Mouse (Mus musculus): ENCODE measurements around the gene Cryzl2. TPM values are rescaled to one million over a fixed set of nuclear protein-coding genes. Genes with fewer than 3 reads are reported as not detected.

Cryzl2 gene
- polyA plus RNA-seq, 1 experiment from 2014 or later, result 14.1 TPM

DNA sequence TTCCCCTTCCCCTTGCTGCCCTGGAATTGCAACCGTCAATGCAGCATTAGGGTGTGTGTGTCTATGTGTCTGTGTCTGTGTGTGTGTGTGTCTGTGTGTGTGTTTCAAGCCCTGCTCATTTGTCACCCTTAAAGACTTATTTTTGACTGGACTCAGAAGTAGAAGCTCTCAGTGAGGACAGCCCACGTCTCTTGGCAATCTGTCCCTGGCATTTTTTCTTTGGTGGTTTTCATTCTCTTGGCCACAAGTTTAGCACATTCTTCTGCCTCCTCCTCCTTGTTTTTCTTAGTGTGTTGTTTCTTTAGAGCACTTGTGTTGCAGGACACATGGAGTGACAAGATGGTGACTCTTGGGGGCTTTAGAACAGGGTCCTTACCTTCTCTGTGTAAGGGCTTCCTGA lies 17.9 kb downstream of the Cryzl2 start:
- Histone ChIP-seq H3K4me3 (replicated peaks) (no peak overlapping the region), H3K4me2 (replicated peaks) (no peak overlapping the region), H3K4me1 (no peaks in the 10 kb centered on the region), H3K9ac (no peak overlapping the region), H3K27me3 (no peaks in the 10 kb centered on the region), H3K27ac (replicated peaks) (no peak overlapping the region), H3K9me3 (replicated peaks) (no peaks in the 10 kb centered on the region), H3K36me3 (no peaks in the 10 kb centered on the region)
- 61% methylated on average over 2 of the region's 2 CpGs for WGBS
- no peak for ATAC-seq (ENCODE audit: insufficient number of reproducible peaks, low FRiP score, low TSS enrichment, low read depth)

- Histone ChIP-seq H3K9me3 (replicated peaks) (no peaks in the 10 kb centered on the region), H3K4me3 (replicated peaks) (no peak overlapping the region), H3K36me3 (no peaks in the 10 kb centered on the region), H3K9ac (no peak overlapping the region), H3K27ac (replicated peaks) (no peak overlapping the region), H3K4me2 (replicated peaks) (no peak overlapping the region), H3K4me1 (no peaks in the 10 kb centered on the region), H3K27me3 (no peaks in the 10 kb centered on the region)
- WGBS, result 20% methylated on average over 9 of the region's 9 CpGs
- no peak for ATAC-seq (ENCODE audit: insufficient number of reproducible peaks, low FRiP score, low TSS enrichment, low read depth)
Observed at GRCm38 (mm10) chr1:157480090-157480489, 21.7 kb downstream of the Cryzl2 start.

GRCm38 (mm10) chr1:157480901-157481300 lies 22.5 kb downstream of the Cryzl2 start:
- Histone ChIP-seq H3K27ac (replicated peaks) (no peak overlapping the region), H3K27me3 (no peaks in the 10 kb centered on the region), H3K4me3 (replicated peaks) (no peak overlapping the region), H3K36me3 (no peaks in the 10 kb centered on the region), H3K4me2 (replicated peaks) (no peak overlapping the region), H3K9ac (no peak overlapping the region), H3K4me1 (no peaks in the 10 kb centered on the region), H3K9me3 (replicated peaks) (no peaks in the 10 kb centered on the region)
- ATAC-seq (ENCODE audit: insufficient number of reproducible peaks, low FRiP score, low TSS enrichment, low read depth), result no peak
- WGBS, result 32% methylated on average over 3 of the region's 3 CpGs

- Histone ChIP-seq H3K27ac (replicated peaks) (no peak overlapping the region), H3K9me3 (replicated peaks) (no peaks in the 10 kb centered on the region), H3K36me3 (no peaks in the 10 kb centered on the region), H3K4me3 (replicated peaks) (no peak overlapping the region), H3K4me2 (replicated peaks) (no peak overlapping the region), H3K27me3 (no peaks in the 10 kb centered on the region), H3K9ac (no peak overlapping the region), H3K4me1 (no peaks in the 10 kb centered on the region)
- WGBS, result 90% methylated on average over 6 of the region's 6 CpGs
- no peak for ATAC-seq (ENCODE audit: insufficient number of reproducible peaks, low FRiP score, low TSS enrichment, low read depth)
Observed at GRCm38 (mm10) chr1:157481666-157482065, 23.3 kb downstream of the Cryzl2 start.

DNA sequence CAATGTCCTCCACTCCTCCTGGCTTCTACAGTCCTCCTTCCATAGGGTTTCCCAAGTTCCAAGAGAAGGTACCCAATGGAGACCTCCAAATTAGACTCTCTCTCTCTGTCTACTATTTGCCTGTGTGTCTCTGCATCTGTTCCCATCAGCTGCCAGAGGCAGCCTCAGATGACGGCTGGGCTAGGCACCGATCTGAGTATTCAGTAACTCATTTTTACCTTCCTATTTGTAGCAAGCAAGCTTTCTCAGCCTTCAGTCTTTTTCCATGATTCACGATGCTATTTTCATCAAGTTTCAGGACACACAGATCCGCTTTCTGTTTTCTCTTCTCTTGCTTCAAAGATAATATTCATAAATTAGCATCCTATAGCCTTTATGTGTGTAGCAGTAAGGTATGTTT lies 25.8 kb downstream of the Cryzl2 start:
- H3K4me2 ChIP-seq (replicated peaks), result no peak overlapping the region
- no peaks in the 10 kb centered on the region for H3K4me1 ChIP-seq
- H3K9ac ChIP-seq, result no peak overlapping the region
- H3K27ac ChIP-seq (replicated peaks), result no peak overlapping the region
- H3K4me3 ChIP-seq (replicated peaks), result no peak overlapping the region
- H3K27me3 ChIP-seq, result no peaks in the 10 kb centered on the region
- no peaks in the 10 kb centered on the region for H3K9me3 ChIP-seq (replicated peaks)
- H3K36me3 ChIP-seq, result no peaks in the 10 kb centered on the region
- ATAC-seq (ENCODE audit: insufficient number of reproducible peaks, low FRiP score, low TSS enrichment, low read depth), result no peak
- 94% methylated on average over 4 of the region's 4 CpGs for WGBS

- Histone ChIP-seq H3K36me3 (no peaks in the 10 kb centered on the region), H3K27ac (replicated peaks) (no peak overlapping the region), H3K4me3 (replicated peaks) (no peak overlapping the region), H3K9ac (no peak overlapping the region), H3K9me3 (replicated peaks) (no peaks in the 10 kb centered on the region), H3K4me1 (no peaks in the 10 kb centered on the region), H3K4me2 (replicated peaks) (no peak overlapping the region), H3K27me3 (no peaks in the 10 kb centered on the region)
- 82% methylated on average over 1 of the region's 1 CpGs for WGBS
- 0 out of 2 replicates have a peak, but pooled peaks have one; percentile 37 for ATAC-seq (ENCODE audit: insufficient number of reproducible peaks, low FRiP score, low TSS enrichment, low read depth)
Observed at GRCm38 (mm10) chr1:157500657-157501056, 42.3 kb downstream of the Cryzl2 start.

DNA sequence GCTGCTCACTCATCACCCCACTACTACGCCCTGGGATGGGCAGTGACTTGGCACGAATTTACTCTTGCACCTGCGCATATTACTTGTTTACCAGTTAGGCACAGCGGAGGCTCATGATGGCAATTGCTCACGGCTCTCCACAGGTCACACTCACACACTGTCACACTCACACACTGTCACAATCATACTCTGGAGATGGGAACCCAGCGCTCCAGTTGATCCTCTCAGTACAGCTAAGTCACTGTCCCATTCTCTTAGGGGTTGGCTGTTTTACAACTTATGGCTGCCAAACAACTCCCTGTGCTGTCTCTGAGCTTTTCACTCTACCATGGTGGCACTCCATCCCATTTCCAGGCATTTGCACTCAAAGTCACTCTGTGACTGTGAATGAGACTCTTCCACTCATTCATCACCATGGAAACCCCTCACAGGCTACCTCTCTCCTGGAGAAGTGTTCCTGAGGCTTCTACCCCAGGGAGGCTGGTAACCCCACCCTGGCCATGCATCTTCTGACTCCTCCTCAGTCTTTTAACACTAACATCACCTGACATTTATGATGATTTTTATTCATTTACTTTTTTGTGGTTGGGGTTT lies 43.1 kb downstream of the Cryzl2 start:
- H3K9me3 ChIP-seq (replicated peaks), result no peaks in the 10 kb centered on the region
- no peak overlapping the region for H3K4me2 ChIP-seq (replicated peaks)
- H3K4me3 ChIP-seq (replicated peaks), result no peak overlapping the region
- ATAC-seq (ENCODE audit: insufficient number of reproducible peaks, low FRiP score, low TSS enrichment, low read depth), result no peak
- H3K36me3 ChIP-seq, result no peaks in the 10 kb centered on the region
- 88% methylated on average over 6 of the region's 6 CpGs for WGBS
- no peak overlapping the region for H3K27ac ChIP-seq (replicated peaks)
- no peak overlapping the region for H3K9ac ChIP-seq
- H3K27me3 ChIP-seq, result no peaks in the 10 kb centered on the region
- H3K4me1 ChIP-seq, result no peaks in the 10 kb centered on the region

GRCm38 (mm10) chr1:157503071-157503470 lies 44.7 kb downstream of the Cryzl2 start:
- Histone ChIP-seq H3K36me3 (no peaks in the 10 kb centered on the region), H3K4me2 (replicated peaks) (no peak overlapping the region), H3K9ac (no peak overlapping the region), H3K27me3 (no peaks in the 10 kb centered on the region), H3K4me3 (replicated peaks) (no peak overlapping the region), H3K27ac (replicated peaks) (no peak overlapping the region), H3K9me3 (replicated peaks) (no peaks in the 10 kb centered on the region), H3K4me1 (peaks cover 11% of the 10 kb centered on the region)
- WGBS, result 85% methylated on average over 6 of the region's 6 CpGs
- ATAC-seq (ENCODE audit: insufficient number of reproducible peaks, low FRiP score, low TSS enrichment, low read depth), result no peak

GRCm38 (mm10) chr1:157506522-157506921 lies 48.1 kb downstream of the Cryzl2 start, which contains the start of gene Sec16b:
Sec16b (plus strand) TSS chr1:157506728.
- Histone ChIP-seq H3K9me3 (replicated peaks) (no peaks in the 10 kb centered on the region), H3K27me3 (no peaks in the 10 kb centered on the region), H3K4me3 (replicated peaks) (peak within 1 kb of the TSS; percentile 14; the same call in 1 of the 2 replicates), H3K4me2 (replicated peaks) (peak within 1 kb of the TSS; percentile 13), H3K9ac (no peak within 1 kb of the TSS), H3K4me1 (peaks cover 13% of the 10 kb centered on the region), H3K27ac (replicated peaks) (peak within 1 kb of the TSS; percentile 73), H3K36me3 (no peaks in the 10 kb centered on the region)
- WGBS, result 3% methylated on average over 5 of the region's 5 CpGs
- peak; percentile 55; the same call in 1 of the 2 replicates for ATAC-seq (ENCODE audit: insufficient number of reproducible peaks, low FRiP score, low TSS enrichment, low read depth)

DNA sequence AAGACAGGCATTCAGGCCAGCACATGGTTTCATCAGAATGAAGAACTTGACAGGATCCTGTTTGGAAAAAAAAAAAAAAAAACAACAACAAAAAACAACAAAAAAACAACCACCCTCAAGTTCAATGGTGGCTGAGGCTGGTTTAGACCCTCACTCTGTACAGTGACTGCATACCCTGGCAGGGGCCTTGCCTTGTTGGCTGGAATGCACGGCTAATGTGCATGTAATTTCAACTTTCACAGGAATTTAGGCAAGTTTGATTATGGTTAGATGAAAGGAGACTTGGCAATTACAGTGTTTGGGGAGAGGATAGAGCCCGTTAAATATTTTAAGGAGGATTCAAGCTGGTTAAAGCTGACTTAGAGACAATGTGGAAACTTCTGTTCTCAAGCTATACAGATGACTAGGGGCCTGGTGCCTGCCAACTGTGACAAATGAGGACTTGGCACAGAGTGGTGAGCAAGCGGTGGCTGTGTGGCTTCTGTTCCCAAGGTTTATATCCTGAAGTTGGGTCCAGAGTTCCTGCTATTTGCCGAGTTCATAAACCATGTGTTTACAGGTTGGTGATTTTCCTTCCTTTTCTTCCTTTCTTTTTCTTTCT lies 48.7 kb downstream of the Cryzl2 start:
- H3K27me3 ChIP-seq, result no peaks in the 10 kb centered on the region
- H3K4me1 ChIP-seq, result peaks cover 13% of the 10 kb centered on the region
- WGBS, result 16% methylated on average over 4 of the region's 4 CpGs
- H3K9me3 ChIP-seq (replicated peaks), result no peaks in the 10 kb centered on the region
- peak overlapping the region; percentile 14; the same call in 1 of the 2 replicates for H3K4me3 ChIP-seq (replicated peaks)
- no peaks in the 10 kb centered on the region for H3K36me3 ChIP-seq
- H3K27ac ChIP-seq (replicated peaks), result peak overlapping the region; percentile 73
- H3K9ac ChIP-seq, result no peak overlapping the region
- 0 out of 2 replicates have a peak, but pooled peaks have one; percentile 59 for ATAC-seq (ENCODE audit: insufficient number of reproducible peaks, low FRiP score, low TSS enrichment, low read depth)
- peak overlapping the region; percentile 13 for H3K4me2 ChIP-seq (replicated peaks)

GRCm38 (mm10) chr1:157507814-157508213 lies 49.4 kb downstream of the Cryzl2 start:
- Histone ChIP-seq H3K27ac (replicated peaks) (no peak overlapping the region; the same call in 1 of the 2 replicates), H3K4me1 (peaks cover 13% of the 10 kb centered on the region), H3K36me3 (no peaks in the 10 kb centered on the region), H3K27me3 (no peaks in the 10 kb centered on the region), H3K4me2 (replicated peaks) (peak overlapping the region; percentile 34), H3K9me3 (replicated peaks) (no peaks in the 10 kb centered on the region), H3K4me3 (replicated peaks) (no peak overlapping the region), H3K9ac (no peak overlapping the region)
- 38% methylated on average over 5 of the region's 5 CpGs for WGBS
- ATAC-seq (ENCODE audit: insufficient number of reproducible peaks, low FRiP score, low TSS enrichment, low read depth), result no peak

All from embryonic facial prominence, embryonic 15.5 days (tissue).